Mouse (Mus musculus): ENCODE data around the gene Ugt1a1. TPM values are rescaled to one million over a fixed set of nuclear protein-coding genes. Genes with fewer than 3 reads are reported as not detected.
A peak's percentile ranks its signal among the peaks of the same experiment; 100 is the strongest.

Ugt1a1 gene
- polyA plus RNA-seq, 1 experiment from 2014 or later, result not detected

DNA sequence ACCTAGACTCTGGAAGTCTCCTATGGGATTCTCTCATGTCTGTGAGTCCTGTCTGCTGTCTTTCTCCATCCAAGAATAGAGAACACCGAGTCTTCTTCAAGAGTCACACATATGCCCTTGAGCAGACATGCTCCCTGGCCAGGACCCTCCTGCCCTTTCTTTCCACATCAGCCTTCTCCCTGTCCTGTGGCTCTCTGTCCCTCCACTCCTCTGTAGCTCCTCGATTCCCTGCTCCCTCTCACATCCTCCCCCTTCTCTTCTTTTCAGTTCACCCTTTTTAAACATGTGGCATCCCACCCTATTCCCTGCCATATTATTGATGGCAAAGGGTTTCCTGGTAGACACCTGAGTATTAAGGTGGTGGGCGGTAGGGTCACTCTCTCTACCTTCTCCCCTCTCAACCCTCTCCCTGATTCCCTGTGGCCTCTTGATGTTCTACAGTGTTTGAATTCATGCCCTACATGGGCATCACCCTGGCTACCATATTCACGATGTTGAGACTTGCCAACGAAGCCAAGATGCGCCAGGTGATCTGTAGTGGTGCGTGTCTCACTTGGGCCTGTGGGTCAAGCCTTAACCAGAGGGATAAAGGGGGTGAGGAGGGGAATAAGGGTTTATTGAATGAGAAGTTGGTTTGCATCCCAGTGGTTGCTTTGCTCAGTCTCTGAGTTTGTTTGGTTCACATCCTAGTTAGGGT, 20.2 kb downstream of the Ugt1a1 start:
- Histone ChIP-seq H3K9me3 (ENCODE audit: control insufficient read depth, low read length) (peaks cover 98% of the 10 kb centered on the region), H3K36me3 (ENCODE audit: control insufficient read depth, insufficient read depth, low read length) (no peaks in the 10 kb centered on the region), H3K27me3 (ENCODE audit: control insufficient read depth, insufficient read depth, low read length) (no peaks in the 10 kb centered on the region), H3K27ac (replicated peaks in 1 of 2; ENCODE audit: control insufficient read depth in 1 of 2, insufficient read depth in 1 of 2, low read depth in 2 of 2, low read length in 2 of 2) (no peak overlapping the region), H3K4me1 (ENCODE audit: control insufficient read depth in 2 of 2, insufficient read depth in 2 of 2, low read length in 2 of 2) (no peaks in the 10 kb centered on the region), H3K4me3 (ENCODE audit: control insufficient read depth in 1 of 2, insufficient read depth in 1 of 2, low read depth in 1 of 2, low read length in 2 of 2) (no peak overlapping the region), H3K9ac (ENCODE audit: low read length) (no peak overlapping the region), H3K4me2 (ENCODE audit: low read length) (no peak overlapping the region)
- 57% methylated on average over 7 of the region's 7 CpGs for WGBS
- no peak for ATAC-seq (ENCODE audit: insufficient number of reproducible peaks, insufficient read depth, low FRiP score, low read depth)

DNA sequence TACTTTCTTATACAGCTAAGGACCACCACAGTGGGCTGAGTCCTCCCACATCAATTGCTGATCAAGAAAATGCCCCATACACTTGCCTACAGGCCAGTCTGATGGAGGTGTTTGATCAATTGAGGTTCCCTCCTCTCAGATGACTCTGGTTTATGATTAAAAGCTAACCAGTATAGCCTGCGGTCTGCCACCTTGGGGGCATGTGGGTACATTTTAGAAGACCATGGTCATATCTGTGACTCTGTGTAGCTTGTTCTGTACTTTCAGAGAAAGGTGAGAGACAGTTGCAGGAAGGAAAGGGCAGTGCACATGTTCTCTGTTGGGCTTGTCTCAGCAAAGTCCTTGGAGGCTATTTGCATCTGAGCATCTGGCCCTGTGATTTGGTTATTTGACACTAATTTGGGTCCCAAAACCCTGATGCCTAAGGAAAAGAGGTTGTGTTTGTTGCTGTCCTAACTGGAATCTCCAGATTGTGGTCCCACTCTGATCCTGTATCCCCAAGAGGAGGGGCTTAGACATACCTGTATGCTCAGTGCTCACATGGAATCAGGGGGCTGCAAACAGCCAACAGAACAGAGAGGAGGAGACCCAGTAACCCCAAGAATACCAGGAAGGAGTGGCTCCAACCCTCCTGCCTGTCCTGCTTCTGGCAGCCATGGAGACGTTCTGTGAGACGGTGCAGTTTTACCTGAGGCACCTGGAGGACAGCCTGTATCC, 21.1 kb downstream of the Ugt1a1 start:
- H3K9ac ChIP-seq (ENCODE audit: low read length), result no peak overlapping the region
- no peak overlapping the region for H3K4me3 ChIP-seq (ENCODE audit: control insufficient read depth in 1 of 2, insufficient read depth in 1 of 2, low read depth in 1 of 2, low read length in 2 of 2)
- ATAC-seq (ENCODE audit: insufficient number of reproducible peaks, insufficient read depth, low FRiP score, low read depth), result no peak
- H3K4me1 ChIP-seq (ENCODE audit: control insufficient read depth in 2 of 2, insufficient read depth in 2 of 2, low read length in 2 of 2), result no peaks in the 10 kb centered on the region
- 53% methylated on average over 3 of the region's 3 CpGs for WGBS
- H3K27ac ChIP-seq (replicated peaks in 1 of 2; ENCODE audit: control insufficient read depth in 1 of 2, insufficient read depth in 1 of 2, low read depth in 2 of 2, low read length in 2 of 2), result no peak overlapping the region
- no peak overlapping the region for H3K4me2 ChIP-seq (ENCODE audit: low read length)
- H3K27me3 ChIP-seq (ENCODE audit: control insufficient read depth, insufficient read depth, low read length), result no peaks in the 10 kb centered on the region
- no peaks in the 10 kb centered on the region for H3K36me3 ChIP-seq (ENCODE audit: control insufficient read depth, insufficient read depth, low read length)
- peaks cover 98% of the 10 kb centered on the region for H3K9me3 ChIP-seq (ENCODE audit: control insufficient read depth, low read length)

DNA sequence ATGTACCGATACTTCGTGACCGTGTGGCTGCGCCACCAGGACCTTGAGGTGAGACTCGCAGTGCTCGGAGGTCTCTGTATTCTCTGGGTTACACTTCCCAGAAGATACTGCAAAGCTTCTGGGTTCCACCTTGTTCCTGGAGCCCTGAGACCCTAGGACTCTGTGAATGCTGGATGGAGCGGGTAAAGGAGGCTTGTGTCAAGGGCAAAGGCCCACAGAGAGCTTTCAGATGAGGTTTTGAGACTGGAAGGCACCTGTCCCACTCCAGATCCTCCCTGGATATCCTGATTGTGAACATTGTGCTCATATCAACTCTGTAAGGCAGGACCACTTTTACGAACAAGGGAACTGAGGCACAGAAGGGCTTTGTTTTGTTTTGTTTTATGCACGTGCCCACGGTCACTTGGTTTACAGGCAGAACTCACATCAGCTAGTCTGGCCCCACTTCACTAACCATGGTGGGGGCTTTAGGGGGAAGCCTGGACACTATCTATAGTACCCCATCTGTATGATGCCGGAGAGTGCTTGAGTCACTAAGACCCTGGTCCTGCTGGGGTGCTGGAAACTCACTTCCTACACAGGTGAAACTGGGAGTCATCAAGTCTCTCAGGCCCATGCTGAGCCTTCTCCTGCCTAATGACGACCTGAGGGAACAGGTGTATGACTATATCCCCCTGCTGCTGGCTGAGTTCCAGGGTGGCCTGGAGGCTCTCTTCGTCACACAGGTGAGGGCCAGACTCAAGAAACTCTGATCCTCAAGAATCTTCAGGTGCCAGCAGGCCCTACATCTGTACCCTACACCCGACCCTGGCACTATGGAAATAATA, 21.9 kb downstream of the Ugt1a1 start:
- Histone ChIP-seq H3K4me1 (ENCODE audit: control insufficient read depth in 2 of 2, insufficient read depth in 2 of 2, low read length in 2 of 2) (no peaks in the 10 kb centered on the region), H3K9me3 (ENCODE audit: control insufficient read depth, low read length) (peaks cover 98% of the 10 kb centered on the region), H3K27ac (replicated peaks in 1 of 2; ENCODE audit: control insufficient read depth in 1 of 2, insufficient read depth in 1 of 2, low read depth in 2 of 2, low read length in 2 of 2) (no peak overlapping the region), H3K36me3 (ENCODE audit: control insufficient read depth, insufficient read depth, low read length) (no peaks in the 10 kb centered on the region), H3K9ac (ENCODE audit: low read length) (no peak overlapping the region), H3K27me3 (ENCODE audit: control insufficient read depth, insufficient read depth, low read length) (no peaks in the 10 kb centered on the region), H3K4me3 (ENCODE audit: control insufficient read depth in 1 of 2, insufficient read depth in 1 of 2, low read depth in 1 of 2, low read length in 2 of 2) (no peak overlapping the region), H3K4me2 (ENCODE audit: low read length) (no peak overlapping the region)
- WGBS, result 62% methylated on average over 14 of the region's 14 CpGs
- ATAC-seq (ENCODE audit: insufficient number of reproducible peaks, insufficient read depth, low FRiP score, low read depth), result no peak

DNA sequence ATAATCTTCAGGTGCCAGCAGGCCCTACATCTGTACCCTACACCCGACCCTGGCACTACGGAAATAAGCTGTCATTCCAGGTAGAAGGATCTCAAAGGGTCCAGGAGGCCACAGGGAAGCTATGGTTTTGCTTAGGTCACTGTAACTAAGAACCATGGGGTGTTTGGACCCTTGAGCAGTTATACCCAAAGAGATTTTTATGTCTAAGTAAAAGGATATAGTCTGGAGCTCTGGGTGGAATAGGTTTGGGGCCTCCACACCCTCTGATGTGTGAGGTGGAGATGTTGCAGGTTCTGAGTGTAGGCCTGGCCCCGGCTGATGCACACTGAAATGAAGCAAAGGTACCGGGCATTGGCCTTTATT, 22.5 kb downstream of the Ugt1a1 start:
- Histone ChIP-seq H3K27ac (replicated peaks in 1 of 2; ENCODE audit: control insufficient read depth in 1 of 2, insufficient read depth in 1 of 2, low read depth in 2 of 2, low read length in 2 of 2) (no peak overlapping the region), H3K27me3 (ENCODE audit: control insufficient read depth, insufficient read depth, low read length) (no peaks in the 10 kb centered on the region), H3K4me1 (ENCODE audit: control insufficient read depth in 2 of 2, insufficient read depth in 2 of 2, low read length in 2 of 2) (no peaks in the 10 kb centered on the region), H3K36me3 (ENCODE audit: control insufficient read depth, insufficient read depth, low read length) (no peaks in the 10 kb centered on the region), H3K9me3 (ENCODE audit: control insufficient read depth, low read length) (peaks cover 98% of the 10 kb centered on the region), H3K9ac (ENCODE audit: low read length) (no peak overlapping the region), H3K4me2 (ENCODE audit: low read length) (no peak overlapping the region), H3K4me3 (ENCODE audit: control insufficient read depth in 1 of 2, insufficient read depth in 1 of 2, low read depth in 1 of 2, low read length in 2 of 2) (no peak overlapping the region)
- no peak for ATAC-seq (ENCODE audit: insufficient number of reproducible peaks, insufficient read depth, low FRiP score, low read depth)
- WGBS, result 54% methylated on average over 4 of the region's 4 CpGs

DNA sequence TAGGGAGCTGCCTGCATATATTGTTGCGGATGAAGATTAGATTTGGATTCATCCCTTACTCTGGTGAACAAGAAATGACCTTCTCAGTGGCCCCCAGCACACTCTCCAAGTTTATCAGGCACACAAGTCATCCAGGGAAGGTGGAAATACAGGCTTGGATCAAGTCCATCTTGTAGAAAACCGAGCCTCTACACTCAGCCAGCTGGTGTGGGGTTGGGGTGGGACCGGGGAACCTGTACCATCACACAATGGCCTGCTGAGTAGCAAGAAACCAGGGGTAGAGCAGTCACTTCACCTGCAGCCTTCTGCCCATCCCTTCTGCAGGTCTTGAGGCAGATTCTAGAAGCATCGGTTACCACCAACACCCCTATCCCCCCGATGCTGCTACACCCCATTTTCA, 22.9 kb downstream of the Ugt1a1 start:
- H3K27me3 ChIP-seq (ENCODE audit: control insufficient read depth, insufficient read depth, low read length), result no peaks in the 10 kb centered on the region
- WGBS, result 38% methylated on average over 5 of the region's 5 CpGs
- H3K9ac ChIP-seq (ENCODE audit: low read length), result no peak overlapping the region
- ATAC-seq (ENCODE audit: insufficient number of reproducible peaks, insufficient read depth, low FRiP score, low read depth), result no peak
- no peaks in the 10 kb centered on the region for H3K4me1 ChIP-seq (ENCODE audit: control insufficient read depth in 2 of 2, insufficient read depth in 2 of 2, low read length in 2 of 2)
- peaks cover 98% of the 10 kb centered on the region for H3K9me3 ChIP-seq (ENCODE audit: control insufficient read depth, low read length)
- H3K27ac ChIP-seq (replicated peaks in 1 of 2; ENCODE audit: control insufficient read depth in 1 of 2, insufficient read depth in 1 of 2, low read depth in 2 of 2, low read length in 2 of 2), result no peak overlapping the region
- no peak overlapping the region for H3K4me3 ChIP-seq (ENCODE audit: control insufficient read depth in 1 of 2, insufficient read depth in 1 of 2, low read depth in 1 of 2, low read length in 2 of 2)
- H3K36me3 ChIP-seq (ENCODE audit: control insufficient read depth, insufficient read depth, low read length), result no peaks in the 10 kb centered on the region
- H3K4me2 ChIP-seq (ENCODE audit: low read length), result no peak overlapping the region

DNA sequence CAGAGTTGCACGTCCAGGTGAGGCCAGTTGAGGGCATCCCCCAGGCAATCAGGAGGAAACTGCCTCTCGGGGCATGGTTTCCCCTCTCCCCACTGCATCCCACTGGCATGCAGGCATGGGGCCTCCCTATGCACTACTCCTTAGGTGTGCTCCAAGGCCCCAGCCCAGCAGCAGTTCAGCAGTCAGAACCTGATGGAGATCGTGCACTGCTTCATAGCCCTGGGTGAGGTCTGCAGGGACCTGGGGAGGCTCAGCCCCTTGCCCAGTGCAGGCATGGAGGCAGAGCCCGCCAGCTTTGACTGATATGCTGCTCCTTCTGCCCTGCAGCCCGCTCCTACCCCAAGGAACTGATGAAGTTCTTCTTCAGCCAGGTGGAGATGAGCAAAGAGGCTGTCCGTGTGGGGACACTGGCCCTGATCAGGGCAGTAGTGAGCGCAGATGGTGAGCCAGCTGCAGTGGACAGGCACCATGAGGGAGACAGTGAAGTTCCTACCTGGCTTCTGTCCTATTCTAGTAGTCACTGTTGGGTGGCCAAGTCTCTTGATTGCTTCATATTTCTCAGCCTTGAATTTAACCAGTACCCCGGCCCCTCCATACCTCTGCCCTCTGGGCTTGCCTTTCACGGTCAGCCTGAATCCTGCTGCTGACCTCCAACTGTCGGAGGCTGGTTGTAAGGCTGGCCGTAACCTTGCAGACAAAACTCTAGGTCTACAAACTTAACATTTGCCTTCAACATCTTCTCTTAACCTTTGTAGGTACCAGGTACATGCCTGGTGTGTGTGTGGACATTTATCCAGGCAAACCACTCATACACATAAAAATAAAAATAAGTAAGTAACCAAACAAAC, 23.5 kb downstream of the Ugt1a1 start:
- H3K4me2 ChIP-seq (ENCODE audit: low read length), result no peak overlapping the region
- H3K4me3 ChIP-seq (ENCODE audit: control insufficient read depth in 1 of 2, insufficient read depth in 1 of 2, low read depth in 1 of 2, low read length in 2 of 2), result no peak overlapping the region
- no peak overlapping the region for H3K9ac ChIP-seq (ENCODE audit: low read length)
- no peaks in the 10 kb centered on the region for H3K27me3 ChIP-seq (ENCODE audit: control insufficient read depth, insufficient read depth, low read length)
- ATAC-seq (ENCODE audit: insufficient number of reproducible peaks, insufficient read depth, low FRiP score, low read depth), result 0 out of 2 replicates have a peak, but pooled peaks have one; percentile 3
- H3K4me1 ChIP-seq (ENCODE audit: control insufficient read depth in 2 of 2, insufficient read depth in 2 of 2, low read length in 2 of 2), result no peaks in the 10 kb centered on the region
- no peaks in the 10 kb centered on the region for H3K36me3 ChIP-seq (ENCODE audit: control insufficient read depth, insufficient read depth, low read length)
- no peak overlapping the region for H3K27ac ChIP-seq (replicated peaks in 1 of 2; ENCODE audit: control insufficient read depth in 1 of 2, insufficient read depth in 1 of 2, low read depth in 2 of 2, low read length in 2 of 2)
- H3K9me3 ChIP-seq (ENCODE audit: control insufficient read depth, low read length), result peaks cover 98% of the 10 kb centered on the region
- 54% methylated on average over 11 of the region's 11 CpGs for WGBS

DNA sequence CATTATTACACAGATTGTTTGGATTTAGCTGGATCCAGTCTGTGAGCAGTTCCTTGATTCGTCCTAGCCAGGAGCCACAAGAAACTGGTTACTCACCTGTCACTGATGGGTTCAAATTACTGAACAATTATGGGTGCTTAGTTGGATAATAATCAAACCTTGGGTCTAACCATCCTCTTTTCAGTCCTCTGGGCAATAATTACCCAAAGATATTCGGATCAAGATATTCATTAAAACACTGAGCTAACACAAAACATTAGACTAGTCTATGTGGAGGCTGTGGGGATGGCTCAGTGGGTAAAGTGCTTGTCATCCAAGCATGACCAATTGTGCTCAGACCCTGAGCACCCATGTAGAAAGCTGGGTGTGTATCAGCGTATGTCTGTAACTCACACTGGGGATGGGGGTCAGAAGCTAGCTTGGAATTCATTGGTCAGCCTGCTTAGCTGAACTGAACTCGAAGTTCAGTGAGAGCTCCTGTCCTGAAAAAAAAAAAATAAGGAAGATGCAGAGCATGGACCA, 24.2 kb downstream of the Ugt1a1 start:
- H3K9me3 ChIP-seq (ENCODE audit: control insufficient read depth, low read length), result peaks cover 98% of the 10 kb centered on the region
- 51% methylated on average over 4 of the region's 4 CpGs for WGBS

More for the DNA sequence above, 24.2 kb downstream of the Ugt1a1 start:
- Histone ChIP-seq H3K4me3 (ENCODE audit: control insufficient read depth in 1 of 2, insufficient read depth in 1 of 2, low read depth in 1 of 2, low read length in 2 of 2) (no peak overlapping the region), H3K27ac (replicated peaks in 1 of 2; ENCODE audit: control insufficient read depth in 1 of 2, insufficient read depth in 1 of 2, low read depth in 2 of 2, low read length in 2 of 2) (no peak overlapping the region), H3K4me2 (ENCODE audit: low read length) (no peak overlapping the region), H3K9ac (ENCODE audit: low read length) (no peak overlapping the region), H3K4me1 (ENCODE audit: control insufficient read depth in 2 of 2, insufficient read depth in 2 of 2, low read length in 2 of 2) (no peaks in the 10 kb centered on the region), H3K27me3 (ENCODE audit: control insufficient read depth, insufficient read depth, low read length) (no peaks in the 10 kb centered on the region), H3K36me3 (ENCODE audit: control insufficient read depth, insufficient read depth, low read length) (no peaks in the 10 kb centered on the region)
- ATAC-seq (ENCODE audit: insufficient number of reproducible peaks, insufficient read depth, low FRiP score, low read depth), result no peak
